Mouse (Mus musculus) liver, embryonic 14 days (tissue): ENCODE results near the gene Olfr109. TPM values are rescaled to one million over a fixed set of nuclear protein-coding genes. Genes with fewer than 3 reads are reported as not detected.

ENCODE experiments used
- polyA plus RNA-seq: library from polyadenylated mRNA; depleted of rRNA; stranded (reverse); fragments of >200 nt; gene quantifications from 2 replicates; pipeline ENCODE4 v1.2.3, GENCODE M21; 2012; rRNA removed

The Olfr109 gene
- not detected in 2 replicates for polyA plus RNA-seq

GRCm38 (mm10) chr17:37458616-37459015, at the start of gene Olfr109:
TSS of gene Olfr109 (plus strand) at chr17:37458916.

GRCm38 (mm10) chr17:37445180-37445579, 13.5 kb upstream of the Olfr109 start, which contains the start of gene Olfr108:
TSS of gene Olfr108 (plus strand) at chr17:37445480.

DNA sequence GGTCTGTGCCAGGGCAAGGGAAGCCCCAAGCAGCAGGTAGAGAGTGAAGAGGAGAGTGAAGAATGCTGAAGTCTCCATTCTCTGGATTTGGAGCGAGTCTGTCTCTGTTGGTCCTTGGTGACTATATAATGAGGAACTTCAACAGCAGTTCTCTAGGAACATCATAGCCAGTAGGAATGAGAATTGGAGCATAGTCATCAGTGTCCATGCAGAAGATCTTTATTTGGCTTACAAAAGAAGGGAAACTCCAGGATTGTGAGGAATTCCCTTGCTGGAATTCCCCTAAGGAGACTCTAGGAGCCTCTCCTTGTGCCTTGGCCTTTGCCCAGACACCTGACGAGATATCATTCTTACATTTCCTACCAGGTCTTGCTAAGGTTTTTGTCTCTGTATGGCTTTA, 24.7 kb downstream of the Olfr109 start, which contains the start of gene H2-M2:
Gene H2-M2 (minus strand): TSS at position 101 of the 400 bp plus-strand sequence.

GRCm38 (mm10) chr17:37491930-37492518, 33.3 kb downstream of the Olfr109 start, which contains the start of gene Olfr110:
TSS of gene Olfr110 (plus strand) at chr17:37492468.

DNA sequence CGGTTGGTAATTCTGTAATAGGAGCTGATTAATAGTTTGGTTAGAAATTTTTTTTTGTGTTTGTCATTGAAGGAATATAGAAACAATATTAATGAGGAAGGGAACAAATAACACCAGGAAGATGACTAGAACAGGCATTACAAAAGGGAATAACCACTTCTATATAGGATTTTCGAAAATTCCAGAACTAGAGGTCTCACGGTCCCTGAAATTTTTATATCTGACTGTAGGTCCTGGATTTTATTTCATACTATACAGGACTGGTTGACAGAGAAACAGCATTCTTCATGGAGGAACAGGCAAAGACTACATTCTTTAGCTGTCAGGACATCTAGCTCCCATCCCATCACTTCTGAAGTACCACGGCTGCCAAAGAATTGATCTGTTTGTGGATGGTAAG, 49.0 kb downstream of the Olfr109 start, which contains the start of gene Olfr111:
Gene Olfr111 (plus strand): TSS at position 301 of the 400 bp plus-strand sequence.

Other genes starting within 250 kb of the Olfr109 start
- gene Olfr95, start 245.8 kb upstream of the Olfr109 start, polyA plus RNA-seq, result not detected in 2 replicates
- gene Olfr96, start 238.8 kb upstream of the Olfr109 start, polyA plus RNA-seq, result not detected in 2 replicates
- gene Olfr97, start 221.6 kb upstream of the Olfr109 start, polyA plus RNA-seq, result not detected in 2 replicates
- not detected in 2 replicates for gene Olfr98, start 195.2 kb upstream of the Olfr109 start, polyA plus RNA-seq
- 0.87 and 1.1 TPM in 2 replicates for gene H2-M3, start 188.7 kb upstream of the Olfr109 start, polyA plus RNA-seq
- not detected in 2 replicates for gene Olfr99, start 175.5 kb upstream of the Olfr109 start, polyA plus RNA-seq
- not detected in 2 replicates for gene Olfr101, start 154.6 kb upstream of the Olfr109 start, polyA plus RNA-seq
- not detected in 2 replicates for gene Olfr102, start 141.9 kb upstream of the Olfr109 start, polyA plus RNA-seq
- gene Olfr103, start 119.2 kb upstream of the Olfr109 start, polyA plus RNA-seq, result not detected in 2 replicates
- gene Olfr104-ps, start 99.3 kb upstream of the Olfr109 start, polyA plus RNA-seq, result not detected in 2 replicates
- not detected in 2 replicates for gene Olfr105-ps, start 79.9 kb upstream of the Olfr109 start, polyA plus RNA-seq
- not detected in 2 replicates for gene Olfr106-ps, start 68.5 kb upstream of the Olfr109 start, polyA plus RNA-seq
- not detected in 2 replicates for gene Olfr107, start 59.7 kb upstream of the Olfr109 start, polyA plus RNA-seq
- not detected in 2 replicates for gene Olfr108, start 13.4 kb upstream of the Olfr109 start, polyA plus RNA-seq
- 0.02 TPM in 1 of 2 replicates, not detected in the other for gene H2-M2, start 24.6 kb downstream of the Olfr109 start, polyA plus RNA-seq
- gene Olfr110, start 33.6 kb downstream of the Olfr109 start, polyA plus RNA-seq, result not detected in 2 replicates
- 0.03 and 0.06 TPM in 2 replicates for gene Olfr111, start 49.1 kb downstream of the Olfr109 start, polyA plus RNA-seq
- gene Olfr112, start 110.5 kb downstream of the Olfr109 start, polyA plus RNA-seq, result not detected in 2 replicates
- gene Olfr113, start 118.7 kb downstream of the Olfr109 start, polyA plus RNA-seq, result not detected in 2 replicates
- gene Olfr114, start 133.8 kb downstream of the Olfr109 start, polyA plus RNA-seq, result not detected in 2 replicates
- gene Olfr115, start 168.2 kb downstream of the Olfr109 start, polyA plus RNA-seq, result not detected in 2 replicates
- gene Olfr116, start 168.3 kb downstream of the Olfr109 start, polyA plus RNA-seq, result not detected in 2 replicates
- not detected in 2 replicates for gene Olfr117, start 204.9 kb downstream of the Olfr109 start, polyA plus RNA-seq
- not detected in 2 replicates for gene Olfr118, start 208.1 kb downstream of the Olfr109 start, polyA plus RNA-seq
- not detected in 2 replicates for gene Olfr119, start 237.6 kb downstream of the Olfr109 start, polyA plus RNA-seq